Mouse (Mus musculus) CH12.LX (cell line): ENCODE measurements at regions not wholly inside any gene's neighbourhood (a gene's known extent, or its start where the extent isn't known, plus 50 kb on each side); places are given as distances from the start of the nearest gene placed in this dataset.

Source experiments
- DNase-seq: peaks from one replicate; pipeline ENCODE4 v3.0.0-alpha.2; 2013; ENCODE audit errors: extremely low read depth
- H3K27ac ChIP-seq: 2 replicates; pipeline ENCODE4 v1.5.1; 2012; ENCODE audit warnings: low read depth, mild to moderate bottlenecking, control low read depth, moderate library complexity; ENCODE audit not compliant: insufficient read depth
- H3K27me3 ChIP-seq: replicated peaks from 2 replicates; pipeline ENCODE3; 2012; ENCODE audit warnings: inconsistent platforms
- H3K36me3 ChIP-seq, 2 experiments: replicated peaks in 1 of 2; 2 replicates each; pipeline versions ENCODE3 to v1.6.1; 2012; ENCODE audit warnings: inconsistent platforms in 1 of 2, low read length in 1 of 2, mild to moderate bottlenecking in 1 of 2, mixed read lengths in 1 of 2, moderate library complexity in 1 of 2; ENCODE audit not compliant: control insufficient read depth in 1 of 2, insufficient read depth in 1 of 2
- H3K4me1 ChIP-seq, 2 experiments: 2 replicates each; pipeline ENCODE4 v1.6.1; 2012; ENCODE audit warnings: inconsistent platforms in 1 of 2, moderate library complexity in 1 of 2; ENCODE audit not compliant: insufficient read depth in 2 of 2, control insufficient read depth in 1 of 2
- H3K4me2 ChIP-seq: 2 replicates; pipeline ENCODE4 v1.6.1; 2012; ENCODE audit warnings: low read depth, mild to moderate bottlenecking, control low read depth; ENCODE audit not compliant: poor library complexity, insufficient read depth, severe bottlenecking
- H3K4me3 ChIP-seq, 3 experiments: fragments of 150-350 bp in 1 of 3; sonication (generic) in 1 of 3; replicated peaks in 1 of 3; 2 replicates each; pipeline versions ENCODE3 to v1.5.1; 2011 to 2012; ENCODE audit warnings: low read depth in 2 of 3, low read length in 2 of 3, mild to moderate bottlenecking in 2 of 3, moderate library complexity in 2 of 3, control low read depth in 1 of 3, improper control_type of control experiment in 1 of 3, inconsistent platforms in 1 of 3, mixed read lengths in 1 of 3; ENCODE audit not compliant: poor library complexity in 1 of 3
- H3K79me2 ChIP-seq: replicated peaks from 2 replicates; pipeline ENCODE4 v1.6.1; 2012; ENCODE audit warnings: mild to moderate bottlenecking, moderate library complexity; ENCODE audit not compliant: control insufficient read depth, poor library complexity, insufficient read depth, severe bottlenecking; ENCODE audit errors: extremely low read depth
- H3K9ac ChIP-seq: 2 replicates; pipeline ENCODE4 v1.6.1; 2012; ENCODE audit warnings: low read depth, mild to moderate bottlenecking, control low read depth, moderate library complexity; ENCODE audit not compliant: insufficient read depth
- H3K9me3 ChIP-seq: replicated peaks from 2 replicates; pipeline ENCODE3; 2012; ENCODE audit warnings: low read length, inconsistent platforms, mixed read lengths
- BHLHE40 ChIP-seq: IDR thresholded peaks from 2 replicates; pipeline ENCODE4 v1.6.1; 2011; ENCODE audit warnings: mild to moderate bottlenecking, low read depth, low read length, improper control_type of control experiment
- CHD1 ChIP-seq: IDR thresholded peaks from 2 replicates; pipeline ENCODE4 v1.6.1; 2012; ENCODE audit warnings: low read depth, low read length, improper control_type of control experiment, inconsistent platforms
- CHD2 ChIP-seq: IDR thresholded peaks from 2 replicates; pipeline ENCODE4 v1.6.1; 2011; ENCODE audit warnings: low read length, improper control_type of control experiment
- ELF1 ChIP-seq: IDR thresholded peaks from 2 replicates; pipeline ENCODE4 v1.6.1; 2014; ENCODE audit warnings: low read depth, mild to moderate bottlenecking, inconsistent platforms, low read length, improper control_type of control experiment
- IRF4 ChIP-seq: IDR thresholded peaks from 2 replicates; pipeline ENCODE4 v1.6.1; 2014; ENCODE audit warnings: low read depth, mild to moderate bottlenecking, inconsistent platforms, low read length, improper control_type of control experiment
- KAT2A ChIP-seq: IDR thresholded peaks from 2 replicates; pipeline ENCODE4 v1.6.1; 2012; ENCODE audit warnings: low read length, improper control_type of control experiment, inconsistent platforms; ENCODE audit not compliant: insufficient replicate concordance
- MAFK ChIP-seq: IDR thresholded peaks from 2 replicates; pipeline ENCODE4 v1.6.1; 2011; ENCODE audit warnings: low read length, improper control_type of control experiment; ENCODE audit not compliant: insufficient replicate concordance
- MXI1 ChIP-seq: IDR thresholded peaks from 2 replicates; pipeline ENCODE4 v1.6.1; 2011; ENCODE audit warnings: mild to moderate bottlenecking, low read depth, low read length, improper control_type of control experiment
- NELFE ChIP-seq: IDR thresholded peaks from 2 replicates; pipeline ENCODE4 v1.6.1; 2011; ENCODE audit warnings: low read depth, low read length, improper control_type of control experiment
- TBP ChIP-seq: conservative IDR thresholded peaks from 2 replicates; pipeline ENCODE4 v1.6.1; 2011; ENCODE audit warnings: low read depth, low read length, improper control_type of control experiment
- TCF12 ChIP-seq: IDR thresholded peaks from 2 replicates; pipeline ENCODE4 v1.6.1; 2014; ENCODE audit warnings: low read depth, mild to moderate bottlenecking, inconsistent platforms, low read length, improper control_type of control experiment
- UBTF ChIP-seq: IDR thresholded peaks from 2 replicates; pipeline ENCODE4 v1.6.1; 2012; ENCODE audit warnings: low read depth, mild to moderate bottlenecking, inconsistent platforms, low read length, improper control_type of control experiment, moderate library complexity
- USF1 ChIP-seq: IDR thresholded peaks from 2 replicates; pipeline ENCODE4 v1.6.1; 2014; ENCODE audit warnings: low read depth, mild to moderate bottlenecking, inconsistent platforms, low read length, improper control_type of control experiment
- USF2 ChIP-seq: conservative IDR thresholded peaks from 2 replicates; pipeline ENCODE4 v1.6.1; 2011; ENCODE audit warnings: low read depth, low read length, improper control_type of control experiment
- ZKSCAN1 ChIP-seq: IDR thresholded peaks from 2 replicates; pipeline ENCODE4 v1.6.1; 2012; ENCODE audit warnings: low read depth, inconsistent platforms, low read length, improper control_type of control experiment, borderline replicate concordance
- ZMIZ1 ChIP-seq: IDR thresholded peaks from 2 replicates; pipeline ENCODE4 v1.6.1; 2012; ENCODE audit warnings: low read depth, mild to moderate bottlenecking, inconsistent platforms, low read length, improper control_type of control experiment
- ZNF384 ChIP-seq: IDR thresholded peaks from 2 replicates; pipeline ENCODE4 v1.6.1; 2012; ENCODE audit warnings: low read depth, low read length, improper control_type of control experiment, inconsistent platforms
- dilution Hi-C: fragments of 300-500 bp; cut with MboI; formaldehyde crosslinking; loops from 2 replicates; pipeline ENCODE4 v1.14.3; 2020; ENCODE audit warnings: low sequenced_read_pairs; ENCODE audit not compliant: extremely low pct_unique_long_range_greater_than_20kb, extremely low pct_ligation_motif_present
- in situ Hi-C: fragments of 300-500 bp; cut with MboI; formaldehyde crosslinking; loops from 3 replicates; pipeline ENCODE4 v1.14.3; 2019; ENCODE audit warnings: low sequenced_read_pairs, low pct_ligation_motif_present, low pct_unique_long_range_greater_than_20kb, mixed read lengths

DNA sequence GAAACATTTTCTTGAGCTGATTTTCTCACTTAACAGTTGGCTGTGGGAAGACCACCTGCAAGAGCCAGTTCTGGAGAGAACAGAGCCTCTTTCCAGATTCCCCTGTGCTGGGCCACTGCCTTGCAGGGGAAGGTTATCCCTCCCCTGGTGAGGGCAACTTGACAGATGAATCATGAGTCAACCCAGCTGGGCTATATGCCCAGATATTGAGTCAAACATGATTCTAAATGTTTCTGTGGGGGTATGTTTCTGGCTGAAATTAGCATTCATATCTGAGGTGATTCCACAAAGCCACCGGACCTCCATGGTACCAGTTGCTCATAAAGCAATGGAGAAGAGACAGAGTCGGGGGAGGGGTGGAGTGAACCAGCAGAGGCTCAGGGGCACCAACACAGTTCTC, 97.8 kb upstream of the Zdhhc25 start:
- Histone ChIP-seq H3K9ac (no peak overlapping the region), H3K79me2 (no peaks in the 10 kb centered on the region), H3K4me3 (no peak overlapping the region), H3K36me3 (no peaks in the 10 kb centered on the region), H3K27me3 (no peaks in the 10 kb centered on the region), H3K4me1 (peaks cover 10 to 26% of the 10 kb centered on the region in 2 experiments), H3K4me2 (no peak overlapping the region), H3K27ac (no peak overlapping the region), H3K9me3 (peaks cover 7% of the 10 kb centered on the region)
- DNase-seq, result no peak
- in situ Hi-C loops (no loop called here), dilution Hi-C loops (no loop called here)
- TF ChIP-seq MXI1 (no peak), TCF12 (no peak), MAFK (no peak), UBTF (no peak), ZMIZ1 (no peak), USF1 (no peak), CHD2 (no peak), BHLHE40 (no peak), ELF1 (no peak), ZKSCAN1 (no peak), NELFE (no peak)

DNA sequence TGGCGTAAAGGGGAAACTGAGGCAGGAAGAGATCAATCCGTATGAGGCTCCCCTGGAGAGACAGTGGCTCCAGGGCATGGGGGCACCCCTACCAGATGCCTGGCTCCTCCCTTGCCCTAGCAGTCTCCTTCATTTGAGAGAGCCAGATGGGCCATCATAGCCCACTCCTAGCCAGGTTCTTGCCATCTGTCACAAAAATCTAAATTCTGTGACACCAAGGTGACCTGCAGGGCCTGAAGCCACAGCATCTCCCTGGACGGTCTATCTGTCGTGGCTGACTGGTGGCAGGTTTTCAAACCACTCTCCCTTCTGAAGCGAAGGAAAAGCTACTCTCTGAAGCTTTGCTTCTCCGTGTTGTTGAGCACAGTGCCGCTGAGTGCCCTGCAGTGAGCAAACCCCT, 96.2 kb upstream of the Zdhhc25 start:
- in situ Hi-C loops (no loop called here), dilution Hi-C loops (no loop called here)
- Histone ChIP-seq H3K4me3 (no peak overlapping the region), H3K4me2 (no peak overlapping the region), H3K9me3 (peaks cover 7% of the 10 kb centered on the region), H3K79me2 (no peaks in the 10 kb centered on the region), H3K27ac (no peak overlapping the region), H3K9ac (no peak overlapping the region), H3K36me3 (no peaks in the 10 kb centered on the region), H3K4me1 (peaks cover 0 to 11% of the 10 kb centered on the region in 2 experiments; a peak in 2 of 4 replicates), H3K27me3 (peaks cover 5% of the 10 kb centered on the region)
- TF ChIP-seq ZNF384 (no peak), NELFE (no peak), IRF4 (no peak), KAT2A (no peak)
- no peak for DNase-seq

DNA sequence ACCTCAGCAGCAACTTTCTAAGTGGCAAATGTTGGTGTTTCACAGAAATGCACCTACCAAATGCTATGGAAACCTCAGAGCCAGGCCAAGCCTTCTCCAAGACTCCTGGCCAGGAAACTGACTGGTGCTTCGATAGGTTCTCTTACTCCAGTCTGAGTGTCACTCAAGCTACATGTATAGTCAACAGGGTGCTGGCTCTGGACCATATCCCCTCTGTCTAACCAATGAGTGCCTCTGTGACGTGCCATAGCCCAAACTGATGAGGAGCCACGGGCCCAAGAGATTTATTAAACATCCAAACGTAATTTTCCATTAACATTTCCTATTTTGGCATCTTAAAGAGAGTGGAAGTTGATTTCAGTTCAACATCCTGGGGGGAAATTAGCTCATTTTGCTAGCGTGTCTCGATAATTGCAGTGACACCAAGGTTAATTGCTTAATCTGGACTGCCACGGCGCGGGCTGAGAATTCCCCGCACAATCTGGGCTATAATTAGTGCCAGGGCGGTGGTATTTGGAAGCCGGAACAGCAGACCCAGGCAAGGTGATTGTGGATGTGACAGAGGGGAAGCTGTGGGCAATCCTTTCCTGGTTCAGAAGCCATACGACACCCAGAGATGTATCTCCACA, 94.5 kb upstream of the Zdhhc25 start:
- dilution Hi-C loops, result no loop called here
- no peak overlapping the region for H3K9ac ChIP-seq
- H3K4me1 ChIP-seq, result peaks cover 0 to 11% of the 10 kb centered on the region in 2 experiments; a peak in 2 of 4 replicates
- no peaks in the 10 kb centered on the region for H3K36me3 ChIP-seq
- H3K4me2 ChIP-seq, result no peak overlapping the region
- H3K79me2 ChIP-seq, result no peaks in the 10 kb centered on the region
- peaks cover 7% of the 10 kb centered on the region for H3K27me3 ChIP-seq
- no peak overlapping the region for H3K27ac ChIP-seq
- in situ Hi-C loops, result no loop called here
- no peak overlapping the region for H3K4me3 ChIP-seq
- DNase-seq, result no peak
- peaks cover 7% of the 10 kb centered on the region for H3K9me3 ChIP-seq
- TF ChIP-seq ZKSCAN1, result no peak
- TF ChIP-seq CHD1, result no peak
- no peak for TF ChIP-seq TBP
- TF ChIP-seq USF2, result no peak
